Comparison of ENCODE assay signal across 9 mouse cellular contexts in the genomic region with DNA sequence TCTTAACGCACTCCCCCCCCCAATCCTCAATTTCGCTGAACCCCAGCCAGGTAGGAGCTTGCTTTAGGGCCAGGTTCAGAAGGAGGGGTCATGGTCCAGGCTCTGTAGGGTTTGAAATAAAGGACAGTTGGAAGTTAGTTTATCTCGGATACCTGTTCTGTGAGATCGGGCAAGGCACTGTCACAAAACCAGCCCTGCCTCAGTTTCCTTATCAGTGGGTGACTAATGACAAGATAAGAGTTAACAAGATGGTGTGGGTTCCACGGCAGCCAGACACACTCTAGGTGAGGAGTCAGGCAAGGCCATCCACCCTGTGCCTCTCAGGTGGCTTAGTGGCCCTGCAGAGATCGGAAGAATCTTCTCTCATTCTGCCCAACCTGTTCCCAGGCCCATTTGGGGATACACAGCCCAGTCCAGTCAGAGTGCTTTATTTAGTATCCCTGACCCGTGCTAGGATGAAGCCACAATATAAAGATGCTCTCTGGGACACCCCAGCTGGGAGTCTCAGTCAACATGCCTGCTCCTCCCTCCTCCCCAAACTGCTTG. TPM values are rescaled to one million over a fixed set of nuclear protein-coding genes. Genes with fewer than 3 reads are reported as not detected.
DNase-seq lines count a peak whose midpoint lies in the region; ATAC-seq lines count a peak whose summit lies in the region.
"Had no signal": no experiment of that assay in that cellular context is flagged by ENCODE, and none has a peak within 500 bp of the region (broad histone marks: within the 10 kb centered on the region; RNA-seq: fewer than 3 reads in every experiment).

No protein-coding gene starts in this region.

- no peak for ATAC-seq in embryonic facial prominence, embryonic 11.5 days (replicated peaks; ENCODE audit: insufficient number of reproducible peaks, low FRiP score, low TSS enrichment, low read depth)
- no peak for ATAC-seq in hindbrain, embryonic 15.5 days (ENCODE audit: low FRiP score, low read depth)
- no peak for ATAC-seq in midbrain, embryonic 12.5 days (ENCODE audit: low FRiP score, low read depth)

- H3K27ac ChIP-seq in heart, embryonic 10.5 days, result peak overlapping the region; percentile 95; the same call in 1 of the 2 replicates
- H3K27ac ChIP-seq in embryonic facial prominence, embryonic 11.5 days (replicated peaks; ENCODE audit: low read depth, low read length), result no peak overlapping the region
- 0 out of 2 replicates have a peak overlapping the region, but pooled peaks have one; percentile 98 for H3K27ac ChIP-seq in hindbrain, embryonic 15.5 days (replicated peaks)
- no peak overlapping the region for H3K27ac ChIP-seq in midbrain, embryonic 12.5 days (replicated peaks)

- H3K4me1 ChIP-seq in heart, embryonic 10.5 days, result peaks cover 77% of the 10 kb centered on the region
- H3K4me1 ChIP-seq in embryonic facial prominence, embryonic 11.5 days (ENCODE audit: control insufficient read depth, insufficient read depth, low read length), result peaks cover 4% of the 10 kb centered on the region; the same call in 1 of the 2 replicates
- peaks cover 56% of the 10 kb centered on the region for H3K4me1 ChIP-seq in hindbrain, embryonic 15.5 days (replicated peaks)
- peaks cover 45% of the 10 kb centered on the region for H3K4me1 ChIP-seq in midbrain, embryonic 12.5 days

- 59% methylated on average over 7 of the region's 7 CpGs for WGBS in heart, embryonic 10.5 days
- WGBS in embryonic facial prominence, embryonic 11.5 days, result 78% methylated on average over 7 of the region's 7 CpGs
- 76% methylated on average over 7 of the region's 7 CpGs for whole genome bisulfite sequencing in hindbrain, embryonic 15.5 days
- WGBS in midbrain, embryonic 12.5 days, result 82% methylated on average over 7 of the region's 7 CpGs

- peak overlapping the region; percentile 77 for H3K4me3 ChIP-seq in heart, embryonic 10.5 days
- H3K4me3 ChIP-seq in embryonic facial prominence, embryonic 11.5 days (ENCODE audit: low read depth, low read length), result peak overlapping the region; percentile 80; the same call in 1 of the 2 replicates
- peak overlapping the region; percentile 93 for H3K4me3 ChIP-seq in hindbrain, embryonic 15.5 days
- H3K4me3 ChIP-seq in midbrain, embryonic 12.5 days, result peak overlapping the region; percentile 89

- H3K9ac ChIP-seq in embryonic facial prominence, embryonic 11.5 days (replicated peaks; ENCODE audit: low read length), result no peak overlapping the region; the same call in 1 of the 2 replicates
- peak overlapping the region; percentile 100 for H3K9ac ChIP-seq in hindbrain, embryonic 15.5 days
- peak overlapping the region; percentile 93 for H3K9ac ChIP-seq in midbrain, embryonic 12.5 days (replicated peaks)

- intact Hi-C loops in heart, postnatal 36 days (cut with DNase I), result loop anchor here (2.0 kb wide), 2 partner anchors 19 to 27 kb away; no protein-coding TSS in a partner anchor
- intact Hi-C loops in left cerebral cortex, postnatal 25 days (cut with DNase I), result loop anchor here (10.0 kb wide), 1 partner anchor 175 kb away; no protein-coding TSS in a partner anchor

- H3K4me2 ChIP-seq in embryonic facial prominence, embryonic 11.5 days (ENCODE audit: low read depth, low read length), result no peak overlapping the region; the same call in 1 of the 2 replicates
- H3K4me2 ChIP-seq in hindbrain, embryonic 15.5 days, result peak overlapping the region; percentile 83
- peak overlapping the region; percentile 83 for H3K4me2 ChIP-seq in midbrain, embryonic 12.5 days (replicated peaks)

- no peaks in the 10 kb centered on the region for H3K27me3 ChIP-seq in heart, embryonic 10.5 days (ENCODE audit: insufficient read depth, poor library complexity, severe bottlenecking)
- H3K27me3 ChIP-seq in embryonic facial prominence, embryonic 11.5 days (ENCODE audit: control insufficient read depth, insufficient read depth, low read length), result no peaks in the 10 kb centered on the region
- no peaks in the 10 kb centered on the region for H3K27me3 ChIP-seq in hindbrain, embryonic 15.5 days
- peaks cover 18% of the 10 kb centered on the region for H3K27me3 ChIP-seq in midbrain, embryonic 12.5 days

- no peak for DNase-seq in heart, embryonic 10.5 days (ENCODE audit: low spot score)
- no peak for DNase-seq in heart, postnatal 36 days
- DNase-seq in embryonic facial prominence, embryonic 11.5 days (ENCODE audit: low spot score), result no peak
- no peak for DNase-seq in urinary bladder, postnatal 10 days (ENCODE audit: low spot score)
- DNase-seq in left cerebral cortex, postnatal 25 days (ENCODE audit: low spot score in 2 of 2), result no peak
- no peak for DNase-seq in MN1 (ENCODE audit: low spot score)
- DNase-seq: thymus, adult 2 months had no signal

- H3K36me3 ChIP-seq in heart, embryonic 10.5 days, result no peaks in the 10 kb centered on the region
- H3K36me3 ChIP-seq in embryonic facial prominence, embryonic 11.5 days (replicated peaks; ENCODE audit: control insufficient read depth, insufficient read depth, low read depth, low read length), result no peaks in the 10 kb centered on the region
- no peaks in the 10 kb centered on the region for H3K36me3 ChIP-seq in hindbrain, embryonic 15.5 days
- H3K36me3 ChIP-seq in midbrain, embryonic 12.5 days, result no peaks in the 10 kb centered on the region

- H3K9me3 ChIP-seq in heart, embryonic 10.5 days, result no peaks in the 10 kb centered on the region
- no peaks in the 10 kb centered on the region for H3K9me3 ChIP-seq in embryonic facial prominence, embryonic 11.5 days (replicated peaks; ENCODE audit: control insufficient read depth, low read length)
- no peaks in the 10 kb centered on the region for H3K9me3 ChIP-seq in hindbrain, embryonic 15.5 days
- H3K9me3 ChIP-seq in midbrain, embryonic 12.5 days, result no peaks in the 10 kb centered on the region

RNA-seq across cellular contexts. Expression of gene Gramd4, which starts 2.4 kb away (rescaled TPM):
- 9.6 and 11.6 TPM in 2 replicates for polyA plus RNA-seq in heart, embryonic 10.5 days (2016; fragmentation: Nextera tagmentation; extraction: Ambion mirVana)
- 10 to 100 TPM; 29.6 to 35.3 TPM for total RNA-seq in heart, postnatal 36 days (2021)
- polyA plus RNA-seq in embryonic facial prominence, embryonic 11.5 days (2014; fragmentation: Nextera tagmentation; extraction: Ambion mirVana), result 6.3 and 6.9 TPM in 2 replicates
- 31.6 and 33.4 TPM in 2 replicates for polyA plus RNA-seq in hindbrain, embryonic 15.5 days (2015; fragmentation: Nextera tagmentation; extraction: Ambion mirVana)
- polyA plus RNA-seq in midbrain, embryonic 12.5 days (2016; fragmentation: Nextera tagmentation; extraction: Ambion mirVana), result 29.1 and 31.3 TPM in 2 replicates
- 10 to 100 TPM; 42.0 to 47.6 TPM for total RNA-seq in left cerebral cortex, postnatal 25 days (2021)

RNA-seq across cellular contexts. Expression of gene Celsr1, which starts 26.3 kb away (rescaled TPM):
- polyA plus RNA-seq in heart, embryonic 10.5 days (2016; fragmentation: Nextera tagmentation; extraction: Ambion mirVana), result 1.3 and 2.3 TPM in 2 replicates
- 1 to 10 TPM; 6.4 to 7.2 TPM for total RNA-seq in heart, postnatal 36 days (2021)
- 2.0 and 2.1 TPM in 2 replicates for polyA plus RNA-seq in embryonic facial prominence, embryonic 11.5 days (2014; fragmentation: Nextera tagmentation; extraction: Ambion mirVana)
- 1.4 and 1.6 TPM in 2 replicates for polyA plus RNA-seq in hindbrain, embryonic 15.5 days (2015; fragmentation: Nextera tagmentation; extraction: Ambion mirVana)
- polyA plus RNA-seq in midbrain, embryonic 12.5 days (2016; fragmentation: Nextera tagmentation; extraction: Ambion mirVana), result 3.4 and 4.1 TPM in 2 replicates
- 1 to 10 TPM; 3.1 to 3.9 TPM for total RNA-seq in left cerebral cortex, postnatal 25 days (2021)

Comparison
In these comparisons a context has a peak if more than half of its experiments do, and no peak if none do; other contexts are left out.
1. H3K27ac ChIP-seq: peak in heart, embryonic 10.5 days (single experiment) and hindbrain, embryonic 15.5 days (single experiment); none in embryonic facial prominence, embryonic 11.5 days (single experiment) and midbrain, embryonic 12.5 days (single experiment).
2. Peak in every context shown above with its lines, with median percentiles within 50 percentile points of each other: H3K4me3 ChIP-seq.